Mouse (Mus musculus): ENCODE results near the gene Ttc17. TPM values are rescaled to one million over a fixed set of nuclear protein-coding genes. Genes with fewer than 3 reads are reported as not detected.

Ttc17 gene
- total RNA-seq, 1 experiment from 2014 or later, result 25.3 TPM

DNA sequence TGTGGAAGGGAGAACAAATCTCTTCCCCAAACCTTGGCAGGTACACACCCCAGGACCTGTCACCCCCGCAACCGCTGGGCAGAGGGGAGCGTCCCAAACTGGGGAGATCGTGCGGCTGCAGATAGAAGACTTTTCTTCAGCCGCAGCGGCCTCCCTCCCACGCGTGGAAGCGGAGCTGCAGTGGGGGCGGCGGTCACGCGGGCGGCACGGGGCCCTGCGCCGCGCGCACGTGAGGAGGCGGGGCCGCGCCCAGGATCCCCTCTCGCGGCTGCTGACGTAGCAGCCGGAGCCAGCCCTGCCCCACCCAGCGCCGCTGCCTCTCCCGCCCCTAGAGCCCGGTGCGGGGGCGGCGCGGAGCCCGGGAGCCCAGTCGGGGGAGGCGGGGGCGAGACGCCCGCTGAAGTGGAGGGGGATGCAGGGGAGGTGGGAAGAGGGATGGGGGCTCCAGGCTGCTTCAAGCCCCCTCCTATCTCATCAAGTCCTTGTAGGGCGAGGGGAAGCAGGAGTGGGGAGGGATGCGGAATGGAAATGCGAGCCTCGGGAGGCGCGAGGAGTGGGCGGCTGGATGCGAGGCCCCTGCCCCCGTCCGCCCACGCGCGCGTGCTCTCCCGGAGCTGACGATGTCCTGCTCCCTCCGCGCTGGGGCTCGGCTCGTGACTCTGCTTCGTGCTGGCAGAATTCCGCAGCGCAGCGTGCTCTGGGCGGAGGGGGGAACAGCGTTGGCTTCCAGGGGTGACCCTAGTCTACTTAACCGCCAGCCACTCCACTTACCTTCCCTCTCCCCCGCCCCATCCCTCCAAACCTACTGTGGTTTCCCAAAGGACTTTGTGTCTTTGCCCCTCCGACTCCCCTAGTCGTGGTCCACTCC, 133.1 kb downstream of the Ttc17 start:
- ATAC-seq (replicated peaks in 1 of 2; ENCODE audit: insufficient read depth in 1 of 2, low FRiP score in 2 of 2, low TSS enrichment in 1 of 2, low read depth in 1 of 2, poor library complexity in 2 of 2, severe bottlenecking in 2 of 2), result peak; percentile 44 to 49

DNA sequence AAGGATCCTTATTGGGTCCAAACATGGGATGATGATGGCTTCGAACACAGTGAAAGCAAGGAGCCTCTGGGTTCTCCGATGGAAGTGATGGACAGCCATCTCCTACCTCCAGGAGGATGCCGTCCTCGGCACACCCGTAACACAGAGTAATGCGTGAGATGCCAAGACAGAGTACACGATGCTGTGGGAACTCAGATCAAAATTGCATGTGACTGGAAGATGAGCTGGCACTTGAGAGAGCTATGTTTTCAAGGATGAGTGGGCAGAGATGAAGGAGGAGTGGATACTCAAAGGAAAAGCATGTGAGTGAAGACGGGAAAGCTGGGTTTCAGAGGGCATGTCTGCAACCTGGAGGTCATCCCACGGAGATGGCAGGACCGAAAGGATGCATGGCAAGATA, 135.3 kb downstream of the Ttc17 start:
- ATAC-seq (replicated peaks in 1 of 2; ENCODE audit: insufficient read depth in 1 of 2, low FRiP score in 2 of 2, low TSS enrichment in 1 of 2, low read depth in 1 of 2, poor library complexity in 2 of 2, severe bottlenecking in 2 of 2), result no peak

DNA sequence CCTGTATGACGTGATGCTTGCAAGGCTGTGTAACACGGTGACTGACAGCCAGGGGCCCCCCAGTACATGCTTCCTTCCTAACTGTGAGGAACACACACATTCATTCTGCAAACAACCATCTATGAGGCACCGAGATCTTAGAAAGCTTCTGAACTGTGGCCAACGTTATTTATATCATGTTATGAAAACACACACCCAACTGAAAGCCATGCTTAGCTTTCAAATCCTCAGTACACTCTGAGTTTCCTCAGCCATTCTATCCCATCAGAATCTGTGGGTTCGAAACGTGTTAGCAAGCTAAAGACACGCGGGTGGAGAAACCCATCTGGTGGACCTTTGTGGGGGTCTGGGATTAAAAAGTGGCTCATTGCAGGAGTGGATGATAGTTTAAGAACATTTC, 137.7 kb downstream of the Ttc17 start:
- no peak for ATAC-seq (replicated peaks in 1 of 2; ENCODE audit: insufficient read depth in 1 of 2, low FRiP score in 2 of 2, low TSS enrichment in 1 of 2, low read depth in 1 of 2, poor library complexity in 2 of 2, severe bottlenecking in 2 of 2)

DNA sequence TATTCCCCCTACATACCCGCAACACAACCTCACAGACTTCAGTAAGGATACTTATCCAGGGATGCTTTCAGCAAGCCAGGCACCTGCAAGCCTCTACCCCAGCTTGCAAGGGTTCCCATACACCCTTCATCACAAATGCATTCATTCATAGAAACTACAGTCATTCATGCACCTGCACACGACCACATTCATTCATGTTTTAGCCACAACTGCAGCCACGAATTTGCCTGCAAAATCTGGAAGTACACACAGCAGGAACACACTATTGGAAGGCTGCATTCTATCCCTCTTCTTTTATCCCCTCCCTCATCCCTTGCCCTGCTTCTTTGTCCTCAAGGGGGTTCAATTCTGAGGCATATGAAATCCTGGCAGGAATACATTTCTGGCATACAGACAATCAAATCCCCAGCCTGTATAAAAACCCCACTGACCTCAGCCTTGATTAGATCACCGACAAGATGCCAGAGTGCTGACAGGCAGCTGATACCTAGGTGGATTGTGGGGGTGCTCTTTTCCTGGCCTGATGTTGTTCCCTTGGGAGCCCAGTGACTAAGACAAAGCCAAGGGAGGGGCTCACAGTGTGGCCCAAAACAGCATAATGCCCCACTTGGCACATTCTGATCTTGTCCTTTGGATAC, 139.2 kb downstream of the Ttc17 start:
- ATAC-seq (replicated peaks in 1 of 2; ENCODE audit: insufficient read depth in 1 of 2, low FRiP score in 2 of 2, low TSS enrichment in 1 of 2, low read depth in 1 of 2, poor library complexity in 2 of 2, severe bottlenecking in 2 of 2), result no peak

DNA sequence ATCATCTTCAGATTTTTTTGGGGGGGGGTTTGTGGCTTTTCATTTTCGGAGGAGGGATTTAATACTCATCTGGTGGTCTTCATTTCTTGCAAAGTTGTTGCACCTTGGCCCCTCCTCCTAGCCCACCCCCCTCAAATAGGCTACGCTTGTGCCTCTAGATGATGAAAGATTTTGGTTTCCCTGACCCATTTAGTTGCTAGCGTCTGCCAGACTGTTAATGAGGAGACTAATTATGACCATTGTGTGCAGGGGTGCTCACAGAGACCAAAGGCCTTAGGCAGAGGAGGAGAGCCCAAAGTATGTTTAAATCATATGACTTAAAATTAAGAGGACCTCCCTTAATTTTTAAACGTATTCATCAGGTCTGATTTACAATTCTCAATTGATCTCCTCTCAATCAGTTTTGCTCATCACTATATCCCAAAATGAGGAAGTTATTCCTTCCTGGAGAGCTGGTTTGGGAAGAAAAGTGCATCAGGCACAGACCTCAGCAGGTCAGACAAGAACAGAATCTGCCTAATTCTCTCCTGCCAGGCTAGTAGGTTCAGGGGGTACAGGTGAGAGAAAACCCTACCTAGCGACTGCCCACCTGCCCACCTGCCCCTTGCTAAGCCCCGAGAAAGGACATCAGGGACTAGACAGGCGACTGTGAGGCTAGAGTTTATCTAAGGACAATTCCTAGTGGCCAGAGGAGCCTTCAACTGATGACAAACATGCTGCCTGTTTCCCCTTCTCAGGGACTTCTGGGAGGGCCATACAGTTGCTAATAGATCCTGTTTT, 139.9 kb downstream of the Ttc17 start:
- no peak for ATAC-seq (replicated peaks in 1 of 2; ENCODE audit: insufficient read depth in 1 of 2, low FRiP score in 2 of 2, low TSS enrichment in 1 of 2, low read depth in 1 of 2, poor library complexity in 2 of 2, severe bottlenecking in 2 of 2)

DNA sequence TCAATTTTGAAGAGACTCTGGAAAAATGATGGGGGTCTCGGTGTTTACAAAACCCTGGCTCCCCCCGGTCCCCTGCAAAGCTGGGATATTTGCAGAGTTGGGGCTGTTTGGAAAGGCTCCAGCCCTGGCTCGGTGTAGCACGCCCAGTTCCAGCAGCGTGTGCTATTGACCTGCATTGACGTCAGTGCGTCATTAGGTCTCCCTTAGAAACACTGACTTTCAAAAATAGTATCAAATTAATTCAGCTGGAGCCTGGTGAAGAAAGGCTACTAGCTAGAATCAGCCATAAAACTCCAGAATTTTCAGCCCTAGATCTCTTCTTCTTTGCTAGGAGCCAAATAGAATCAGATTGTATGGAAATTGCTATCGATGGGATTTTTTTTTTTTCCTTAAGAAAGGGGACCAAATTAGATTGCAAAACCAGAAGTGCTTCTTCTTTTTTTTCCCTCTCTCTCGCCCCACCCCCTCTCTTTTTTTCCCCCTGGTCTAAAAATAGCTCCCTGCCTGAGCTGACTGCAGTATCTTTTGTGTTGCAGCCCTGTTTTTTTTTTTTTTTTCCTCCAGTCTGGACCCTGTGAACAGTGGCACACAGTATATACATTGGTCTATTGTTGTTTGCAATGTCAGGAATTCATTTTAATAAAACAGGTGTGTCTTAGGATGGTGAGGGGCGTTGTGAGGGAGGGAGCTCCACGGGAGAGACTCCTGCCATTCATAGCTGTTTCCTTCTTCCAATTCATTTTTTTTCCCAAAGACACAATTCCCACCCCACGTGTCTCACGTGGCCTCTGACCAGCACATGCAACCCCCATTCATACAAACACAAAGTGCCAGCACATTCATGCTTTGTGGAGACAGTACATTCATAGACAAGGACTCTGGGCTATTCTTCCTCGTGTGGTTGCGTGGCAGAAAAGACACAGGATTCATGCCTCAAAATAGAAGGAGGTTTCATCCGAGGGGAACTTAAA, 141.0 kb downstream of the Ttc17 start:
- no peak for ATAC-seq (replicated peaks in 1 of 2; ENCODE audit: insufficient read depth in 1 of 2, low FRiP score in 2 of 2, low TSS enrichment in 1 of 2, low read depth in 1 of 2, poor library complexity in 2 of 2, severe bottlenecking in 2 of 2)

DNA sequence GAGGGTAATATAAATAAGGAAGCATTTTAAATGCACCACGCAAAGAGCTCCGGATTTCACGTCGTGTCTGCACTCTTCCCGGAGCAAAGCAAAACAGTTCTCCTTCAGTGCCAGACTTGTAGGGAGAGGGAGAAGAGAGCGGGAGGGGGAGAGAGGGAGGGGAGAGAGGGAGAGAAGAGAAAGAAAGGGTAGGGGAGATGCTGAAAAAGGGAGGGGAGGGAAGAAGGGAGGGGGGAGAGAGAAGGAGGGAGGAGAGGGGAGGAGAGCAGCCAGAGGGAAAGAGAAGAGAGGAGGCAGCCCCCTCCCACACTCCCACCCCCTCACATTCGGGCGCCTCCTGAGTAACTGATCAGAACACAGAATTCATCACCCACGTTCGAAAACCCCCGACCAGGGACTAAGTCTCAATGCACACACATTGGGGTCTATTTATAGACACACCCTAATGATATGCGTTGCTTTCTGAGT, 141.8 kb downstream of the Ttc17 start:
- ATAC-seq (replicated peaks in 1 of 2; ENCODE audit: insufficient read depth in 1 of 2, low FRiP score in 2 of 2, low TSS enrichment in 1 of 2, low read depth in 1 of 2, poor library complexity in 2 of 2, severe bottlenecking in 2 of 2), result no peak

DNA sequence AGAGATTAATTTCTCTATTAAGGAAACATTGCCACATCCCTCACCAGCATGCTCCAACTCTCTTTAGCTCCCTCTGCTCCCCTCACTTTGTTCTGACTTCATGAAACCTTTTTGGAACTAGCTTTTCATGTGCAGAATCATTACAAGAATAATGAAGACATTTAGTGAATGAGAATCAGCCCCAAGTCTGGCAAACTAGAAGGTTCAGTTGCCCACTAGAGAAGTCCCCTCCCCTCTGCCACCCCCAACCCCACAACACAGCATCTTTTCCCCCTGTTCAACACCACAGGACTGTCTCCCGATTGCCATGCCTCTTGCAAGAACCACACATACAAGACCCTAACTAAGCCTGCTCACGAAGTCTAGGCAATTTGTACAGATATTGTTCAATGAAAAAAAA, 142.5 kb downstream of the Ttc17 start:
- ATAC-seq (replicated peaks in 1 of 2; ENCODE audit: insufficient read depth in 1 of 2, low FRiP score in 2 of 2, low TSS enrichment in 1 of 2, low read depth in 1 of 2, poor library complexity in 2 of 2, severe bottlenecking in 2 of 2), result no peak

DNA sequence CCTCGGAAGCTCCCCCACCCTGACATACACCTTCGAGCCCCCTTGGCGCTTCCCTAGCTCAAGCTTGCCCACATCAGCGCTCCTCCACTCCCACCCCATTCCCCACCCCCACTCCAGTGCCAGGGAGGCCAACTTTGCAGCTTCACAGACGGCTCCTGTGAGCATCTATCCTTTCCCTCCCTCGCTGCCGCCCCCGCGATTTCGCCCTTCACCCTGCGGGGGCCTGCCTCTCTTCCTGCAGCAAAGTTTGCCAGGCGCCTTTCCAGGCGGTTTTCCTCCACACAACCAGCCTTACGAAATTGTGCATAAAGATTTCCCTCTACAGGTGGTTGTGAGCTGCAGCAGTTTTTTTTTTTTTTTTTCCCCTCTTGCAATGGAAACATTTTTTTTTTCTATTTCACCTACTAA, 143.0 kb downstream of the Ttc17 start:
- no peak for ATAC-seq (replicated peaks in 1 of 2; ENCODE audit: insufficient read depth in 1 of 2, low FRiP score in 2 of 2, low TSS enrichment in 1 of 2, low read depth in 1 of 2, poor library complexity in 2 of 2, severe bottlenecking in 2 of 2)

DNA sequence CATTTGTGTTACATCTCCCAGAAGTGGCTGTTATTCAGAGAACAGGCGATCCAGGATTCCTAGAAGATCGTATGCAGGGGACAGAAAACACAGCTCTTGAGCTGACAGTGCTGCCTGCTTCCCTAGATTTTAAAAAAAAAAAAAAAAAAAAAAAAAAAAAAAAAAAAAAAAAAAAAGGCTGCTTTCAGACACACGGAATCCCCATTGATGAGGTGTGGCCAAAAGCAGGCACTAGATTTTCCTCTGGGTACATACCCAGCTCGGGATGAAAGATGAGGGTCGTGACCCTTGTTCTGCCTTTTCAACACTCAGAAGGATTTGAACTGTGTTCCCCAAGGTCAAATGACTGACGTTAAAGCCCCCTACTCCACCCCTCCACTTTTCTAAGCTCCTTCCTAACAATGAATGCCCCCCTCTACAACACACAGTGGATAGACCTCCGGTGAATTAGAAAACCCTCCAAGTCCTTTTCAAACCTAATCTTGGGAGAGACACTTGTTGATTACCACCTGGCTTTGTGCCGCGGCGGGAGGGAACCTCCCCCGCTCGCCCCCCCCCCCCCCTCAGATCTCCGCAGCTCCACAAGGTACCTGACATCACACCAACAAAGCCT, 143.5 kb downstream of the Ttc17 start:
- no peak for ATAC-seq (replicated peaks in 1 of 2; ENCODE audit: insufficient read depth in 1 of 2, low FRiP score in 2 of 2, low TSS enrichment in 1 of 2, low read depth in 1 of 2, poor library complexity in 2 of 2, severe bottlenecking in 2 of 2)

DNA sequence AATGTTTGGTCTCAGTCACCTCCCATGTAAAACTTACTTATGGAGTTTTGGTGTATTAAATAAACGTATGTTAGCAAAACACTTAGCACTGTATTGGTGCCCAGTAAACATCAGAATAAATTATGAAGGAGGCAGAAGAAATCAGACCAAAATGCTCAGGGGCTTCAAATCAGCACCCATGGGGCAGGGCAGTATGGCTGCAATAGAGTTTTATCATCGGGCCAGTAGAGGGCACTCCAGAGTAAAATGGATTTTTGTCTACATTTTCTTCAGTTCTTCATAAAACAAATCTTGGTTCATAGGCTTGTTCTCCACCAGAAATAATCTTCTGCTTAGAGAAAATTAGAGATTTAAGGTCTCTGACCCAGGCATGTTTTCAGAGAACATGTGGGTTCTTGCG, 152.4 kb downstream of the Ttc17 start:
- ATAC-seq (replicated peaks in 1 of 2; ENCODE audit: insufficient read depth in 1 of 2, low FRiP score in 2 of 2, low TSS enrichment in 1 of 2, low read depth in 1 of 2, poor library complexity in 2 of 2, severe bottlenecking in 2 of 2), result no peak

Other genes starting within 250 kb of the Ttc17 start
- gene Hsd17b12, start 248.7 kb downstream of the Ttc17 start, total RNA-seq (2017), result 121 and 129 TPM in 2 replicates
- 132 and 136 TPM in 2 replicates for gene Api5, start 31.4 kb upstream of the Ttc17 start, total RNA-seq (2017)